Mouse (Mus musculus) MEL (cell line): Measurements from ENCODE around the gene Npl. TPM values are rescaled to one million over a fixed set of nuclear protein-coding genes. Genes with fewer than 3 reads are reported as not detected.

ENCODE experiments used
- DNase-seq: peaks from one replicate; pipeline ENCODE4 v3.0.0; 2011; ENCODE audit warnings: low read depth, low spot score
- H3K27ac ChIP-seq: 2 replicates; pipeline ENCODE4 v1.5.1; 2012; ENCODE audit warnings: low read depth, mild to moderate bottlenecking, control low read depth, low read length, moderate library complexity; ENCODE audit not compliant: control insufficient read depth
- H3K27me3 ChIP-seq, 2 experiments: fragments of 150-350 bp in 1 of 2; sonication (generic) in 1 of 2; 2 replicates each; pipeline ENCODE4 v1.6.1; 2012; ENCODE audit warnings: low read length in 2 of 2, mild to moderate bottlenecking in 2 of 2, improper control_type of control experiment in 1 of 2, moderate library complexity in 1 of 2; ENCODE audit not compliant: insufficient read depth in 2 of 2, control insufficient read depth in 1 of 2
- H3K36me3 ChIP-seq, 2 experiments: 2 replicates each; pipeline ENCODE4 v1.6.1; 2012 to 2014; ENCODE audit warnings: low read length in 2 of 2, improper control_type of control experiment in 1 of 2, inconsistent platforms in 1 of 2, mild to moderate bottlenecking in 1 of 2; ENCODE audit not compliant: insufficient read depth in 2 of 2, control insufficient read depth in 1 of 2
- H3K4me1 ChIP-seq, 2 experiments: fragments of 150-350 bp in 1 of 2; sonication (generic) in 1 of 2; 2 replicates each; pipeline ENCODE4 v1.6.1; 2012; ENCODE audit warnings: low read length in 2 of 2, improper control_type of control experiment in 1 of 2, mild to moderate bottlenecking in 1 of 2; ENCODE audit not compliant: insufficient read depth in 2 of 2, control insufficient read depth in 1 of 2
- H3K4me3 ChIP-seq, 2 experiments: fragments of 150-350 bp in 1 of 2; sonication (generic) in 1 of 2; 2 replicates each; pipeline ENCODE4 v1.5.1; 2012; ENCODE audit warnings: low read depth in 2 of 2, low read length in 2 of 2, mild to moderate bottlenecking in 2 of 2, moderate library complexity in 2 of 2, control low read depth in 1 of 2, improper control_type of control experiment in 1 of 2; ENCODE audit not compliant: control insufficient read depth in 1 of 2, insufficient read depth in 1 of 2
- H3K79me2 ChIP-seq: 2 replicates; pipeline ENCODE4 v1.6.1; 2012; ENCODE audit warnings: mild to moderate bottlenecking, low read length, moderate library complexity; ENCODE audit not compliant: control insufficient read depth, poor library complexity, insufficient read depth
- H3K9ac ChIP-seq: 2 replicates; pipeline ENCODE4 v1.6.1; 2012; ENCODE audit warnings: low read depth, mild to moderate bottlenecking, control low read depth, low read length, moderate library complexity; ENCODE audit not compliant: control insufficient read depth, poor library complexity, severe bottlenecking
- H3K9me3 ChIP-seq: fragments of 150-350 bp; sonication (generic); replicated peaks from 2 replicates; pipeline ENCODE4 v1.6.1; 2012; ENCODE audit warnings: mild to moderate bottlenecking, low read length, improper control_type of control experiment, moderate library complexity; ENCODE audit not compliant: insufficient read depth
- BHLHE40 ChIP-seq: IDR thresholded peaks from 2 replicates; pipeline ENCODE4 v1.6.1; 2012; ENCODE audit warnings: low read depth, mild to moderate bottlenecking, inconsistent platforms, low read length, improper control_type of control experiment, borderline replicate concordance
- CHD1 ChIP-seq: IDR thresholded peaks from 2 replicates; pipeline ENCODE4 v1.6.1; 2012; ENCODE audit warnings: low read depth, mild to moderate bottlenecking, inconsistent platforms, low read length, improper control_type of control experiment
- CHD2 ChIP-seq: IDR thresholded peaks from 2 replicates; pipeline ENCODE4 v1.6.1; 2011; ENCODE audit warnings: low read length, improper control_type of control experiment
- CTCF ChIP-seq, 3 experiments: IDR thresholded peaks in 2 of 3; conservative IDR thresholded peaks in 1 of 3; 2 replicates each; pipeline ENCODE4 v1.5.1; 2011 to 2012; ENCODE audit warnings: low read length in 3 of 3, low read depth in 2 of 3, mild to moderate bottlenecking in 2 of 3, improper control_type of control experiment in 1 of 3, inconsistent platforms in 1 of 3, mixed read lengths in 1 of 3, moderate library complexity in 1 of 3; ENCODE audit not compliant: control insufficient read depth in 1 of 3, insufficient read depth in 1 of 3, poor library complexity in 1 of 3, severe bottlenecking in 1 of 3
- E2F4 ChIP-seq: IDR thresholded peaks from 2 replicates; pipeline ENCODE4 v1.6.1; 2011; ENCODE audit warnings: low read depth, low read length, improper control_type of control experiment, borderline replicate concordance
- ELF1 ChIP-seq: IDR thresholded peaks from 2 replicates; pipeline ENCODE4 v1.6.1; 2014; ENCODE audit warnings: low read depth, mild to moderate bottlenecking, inconsistent platforms, low read length, improper control_type of control experiment, moderate library complexity
- GABPA ChIP-seq: IDR thresholded peaks from 2 replicates; pipeline ENCODE4 v1.6.1; 2012; ENCODE audit warnings: low read depth, mild to moderate bottlenecking, inconsistent platforms, low read length, improper control_type of control experiment, moderate library complexity
- GATA1 ChIP-seq: IDR thresholded peaks from 2 replicates; pipeline ENCODE4 v1.6.1; 2011; ENCODE audit warnings: low read depth, low read length, improper control_type of control experiment
- HCFC1 ChIP-seq: IDR thresholded peaks from 2 replicates; pipeline ENCODE4 v1.6.1; 2012; ENCODE audit warnings: low read depth, mild to moderate bottlenecking, inconsistent platforms, low read length, improper control_type of control experiment, moderate library complexity
- MXI1 ChIP-seq: IDR thresholded peaks from 2 replicates; pipeline ENCODE4 v1.6.1; 2011; ENCODE audit warnings: mild to moderate bottlenecking, low read depth, low read length, improper control_type of control experiment
- POLR2AphosphoS2 ChIP-seq: IDR thresholded peaks from 2 replicates; pipeline ENCODE4 v1.6.1; 2011; ENCODE audit warnings: low read length, improper control_type of control experiment
- POLR2AphosphoS5 ChIP-seq: IDR thresholded peaks from 2 replicates; pipeline ENCODE4 v1.6.1; 2012; ENCODE audit warnings: low read depth, borderline replicate concordance, mild to moderate bottlenecking, inconsistent platforms, low read length, moderate library complexity, mixed read lengths
- RAD21 ChIP-seq: IDR thresholded peaks from 2 replicates; pipeline ENCODE4 v1.6.1; 2011; ENCODE audit warnings: mild to moderate bottlenecking, low read depth, low read length, improper control_type of control experiment
- UBTF ChIP-seq: IDR thresholded peaks from 2 replicates; pipeline ENCODE4 v1.6.1; 2012; ENCODE audit warnings: low read depth, mild to moderate bottlenecking, inconsistent platforms, low read length, improper control_type of control experiment, moderate library complexity, borderline replicate concordance; ENCODE audit not compliant: insufficient read depth
- USF1 ChIP-seq: IDR thresholded peaks from 2 replicates; pipeline ENCODE4 v1.6.1; 2014; ENCODE audit warnings: low read depth, mild to moderate bottlenecking, inconsistent platforms, low read length, improper control_type of control experiment, moderate library complexity
- USF2 ChIP-seq, 2 experiments: IDR thresholded peaks; 2 replicates each; pipeline ENCODE4 v1.6.1; 2011 to 2012; ENCODE audit warnings: improper control_type of control experiment in 2 of 2, low read length in 2 of 2, borderline replicate concordance in 1 of 2, inconsistent platforms in 1 of 2, low read depth in 1 of 2, mild to moderate bottlenecking in 1 of 2; ENCODE audit not compliant: insufficient read depth in 1 of 2
- ZC3H11A ChIP-seq: IDR thresholded peaks from 2 replicates; pipeline ENCODE4 v1.6.1; 2012; ENCODE audit warnings: low read depth, mild to moderate bottlenecking, inconsistent platforms, low read length, improper control_type of control experiment
- ZMIZ1 ChIP-seq: IDR thresholded peaks from 2 replicates; pipeline ENCODE4 v1.6.1; 2012; ENCODE audit warnings: low read depth, mild to moderate bottlenecking, inconsistent platforms, low read length, improper control_type of control experiment, moderate library complexity
- polyA plus RNA-seq, 2 experiments: library from polyadenylated mRNA; stranded (reverse) in 1 of 2; unstranded in 1 of 2; fragments of >175 nt in 1 of 2; fragments of >200 nt in 1 of 2; gene quantifications; 2 replicates each; pipeline versions ENCODE4 v1.2.1 to v1.2.4; 2012; ENCODE audit warnings: low replicate concordance in 2 of 2, low read depth in 1 of 2; ENCODE audit not compliant: insufficient read length in 2 of 2, insufficient read depth in 1 of 2, missing spikeins in 1 of 2
- total RNA-seq: library from RNA; depleted of rRNA; stranded (reverse); fragments of 300-350 nt; gene quantifications from 2 replicates; pipeline ENCODE4 v1.2.3, GENCODE M21; 2012

The Npl gene
- total and polyA plus RNA-seq, 3 experiments, result 0.08 TPM; not detected in 2

GRCm38 (mm10) chr1:153496030-153496429, 53.8 kb downstream of the Npl start:
- Histone ChIP-seq H3K4me1 (no peaks in the 10 kb centered on the region), H3K27ac (no peak overlapping the region), H3K9me3 (no peaks in the 10 kb centered on the region), H3K36me3 (no peaks in the 10 kb centered on the region; a peak in 1 of 4 replicates), H3K79me2 (no peaks in the 10 kb centered on the region), H3K9ac (no peak overlapping the region), H3K27me3 (no peaks in the 10 kb centered on the region), H3K4me3 (no peak overlapping the region)
- no peak for TF ChIP-seq POLR2AphosphoS5
- TF ChIP-seq RAD21, result no peak
- TF ChIP-seq GATA1, result no peak
- no peak for TF ChIP-seq CHD2
- TF ChIP-seq ZMIZ1, result no peak
- TF ChIP-seq CTCF (IDR thresholded peaks at IDR 0.05 in 2 of 3, conservative IDR thresholded peaks at IDR 0.05 in 1 of 3; ENCODE audit: control insufficient read depth in 1 of 3, insufficient read depth in 1 of 3, low read depth in 2 of 3, low read length in 3 of 3, poor library complexity in 1 of 3, severe bottlenecking in 1 of 3), result no peak
- TF ChIP-seq ZC3H11A, result no peak
- TF ChIP-seq GABPA, result no peak
- TF ChIP-seq USF2 (IDR thresholded peaks at IDR 0.05; ENCODE audit: borderline replicate concordance in 1 of 2, insufficient read depth in 1 of 2, low read depth in 1 of 2, low read length in 2 of 2), result no peak
- TF ChIP-seq HCFC1, result no peak
- no peak for TF ChIP-seq POLR2AphosphoS2
- no peak for DNase-seq

DNA sequence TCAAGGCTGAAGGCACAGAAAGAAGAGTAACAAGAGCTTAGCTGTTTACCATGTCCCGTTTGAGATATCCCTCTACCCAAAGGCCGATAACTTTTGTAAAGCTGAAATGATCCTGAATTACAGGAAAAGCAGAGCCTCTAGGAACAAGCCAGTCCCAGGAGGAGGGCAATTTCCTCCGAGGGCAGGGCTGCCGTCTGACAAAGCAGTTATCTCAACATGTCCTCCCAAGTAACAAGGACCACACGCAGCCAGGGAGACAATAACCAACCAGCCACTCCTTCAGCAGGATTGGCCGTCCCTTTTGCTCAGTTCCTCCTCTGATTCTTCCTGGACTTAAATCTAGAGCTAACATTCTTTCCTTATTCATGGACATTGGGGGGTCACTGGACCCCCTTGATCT, 55.9 kb downstream of the Npl start:
- Histone ChIP-seq H3K4me3 (no peak overlapping the region), H3K79me2 (no peaks in the 10 kb centered on the region), H3K27me3 (no peaks in the 10 kb centered on the region), H3K4me1 (no peaks in the 10 kb centered on the region), H3K36me3 (no peaks in the 10 kb centered on the region; a peak in 1 of 4 replicates), H3K9me3 (no peaks in the 10 kb centered on the region), H3K27ac (no peak overlapping the region), H3K9ac (no peak overlapping the region)
- DNase-seq, result no peak
- TF ChIP-seq CHD1 (no peak), MXI1 (no peak), ELF1 (no peak)

GRCm38 (mm10) chr1:153493338-153493737, 56.5 kb downstream of the Npl start:
- Histone ChIP-seq H3K27me3 (no peaks in the 10 kb centered on the region), H3K9me3 (no peaks in the 10 kb centered on the region), H3K36me3 (no peaks in the 10 kb centered on the region; a peak in 1 of 4 replicates), H3K4me3 (no peak overlapping the region), H3K9ac (no peak overlapping the region), H3K79me2 (no peaks in the 10 kb centered on the region), H3K4me1 (no peaks in the 10 kb centered on the region), H3K27ac (no peak overlapping the region)
- peak; percentile 35; the same call in 1 of the 2 replicates for TF ChIP-seq BHLHE40
- no peak for TF ChIP-seq ZC3H11A
- no peak for TF ChIP-seq E2F4
- TF ChIP-seq USF1, result peak; percentile 73
- no peak for TF ChIP-seq POLR2AphosphoS2
- no peak for TF ChIP-seq UBTF
- DNase-seq, result no peak
